Mouse (Mus musculus): ENCODE data around the gene Fam19a1. TPM values are rescaled to one million over a fixed set of nuclear protein-coding genes. Genes with fewer than 3 reads are reported as not detected.
"Not testable (repeated sequence)": the region's sequence is repeated elsewhere in the genome, so short reads cannot be mapped to it uniquely, and the experiment has no call there.

Fam19a1 gene
- polyA plus RNA-seq, 1 experiment = not detected

DNA sequence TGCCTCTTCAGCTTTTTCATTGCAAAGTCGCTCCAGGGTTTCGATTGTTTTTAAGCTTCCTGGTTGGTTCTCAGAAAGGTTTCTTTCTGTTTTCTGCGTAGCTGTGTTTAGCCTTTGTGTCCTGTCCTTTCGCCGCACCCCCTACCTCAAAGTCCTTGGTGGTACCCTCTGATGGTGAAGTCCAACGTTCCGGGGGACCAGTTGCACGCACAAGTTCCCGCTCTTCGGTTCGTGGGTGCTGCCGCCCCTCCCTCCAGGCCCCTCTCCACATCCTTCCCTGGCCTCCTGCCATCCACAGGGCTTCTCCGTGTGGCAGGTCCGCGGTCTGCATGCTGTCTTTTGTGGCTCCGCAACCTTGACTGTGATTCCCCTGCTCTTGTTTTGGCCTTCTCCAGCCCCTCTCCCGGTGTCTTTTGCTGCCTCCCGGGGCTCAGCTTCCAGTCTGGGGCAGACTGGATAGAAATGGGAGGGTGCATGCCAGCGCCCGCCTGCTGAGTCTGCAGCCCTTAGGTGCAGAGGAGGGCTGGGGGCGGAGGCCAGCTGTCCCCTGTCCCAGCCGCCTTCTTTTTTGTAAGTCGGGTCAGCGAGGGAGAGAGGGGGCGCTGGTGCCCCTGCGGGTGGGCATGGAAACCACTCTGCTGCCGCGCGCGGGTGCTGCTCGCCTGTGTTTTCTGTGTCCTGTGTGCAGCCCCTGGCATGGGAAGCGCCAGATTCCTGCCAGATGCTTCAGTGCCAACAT, 3.7 kb downstream of the Fam19a1 start:
- peak overlapping the region; percentile 54 for H3K4me3 ChIP-seq (ENCODE audit: insufficient read depth, low read depth, low read length)
- no peak for TF ChIP-seq CTCF (IDR thresholded peaks at IDR 0.05; ENCODE audit: insufficient read depth, low read depth, low read length)
- no peak for TF ChIP-seq POLR2A (IDR thresholded peaks at IDR 0.05; ENCODE audit: insufficient read depth, low read depth, low read length)
- WGBS = 2% methylated on average over 32 of the region's 32 CpGs
- peaks cover 11% of the 10 kb centered on the region for H3K4me1 ChIP-seq (ENCODE audit: control insufficient read depth, insufficient read depth, low read length)
- no peak overlapping the region for H3K27ac ChIP-seq (ENCODE audit: insufficient read depth, low read depth, low read length)

DNA sequence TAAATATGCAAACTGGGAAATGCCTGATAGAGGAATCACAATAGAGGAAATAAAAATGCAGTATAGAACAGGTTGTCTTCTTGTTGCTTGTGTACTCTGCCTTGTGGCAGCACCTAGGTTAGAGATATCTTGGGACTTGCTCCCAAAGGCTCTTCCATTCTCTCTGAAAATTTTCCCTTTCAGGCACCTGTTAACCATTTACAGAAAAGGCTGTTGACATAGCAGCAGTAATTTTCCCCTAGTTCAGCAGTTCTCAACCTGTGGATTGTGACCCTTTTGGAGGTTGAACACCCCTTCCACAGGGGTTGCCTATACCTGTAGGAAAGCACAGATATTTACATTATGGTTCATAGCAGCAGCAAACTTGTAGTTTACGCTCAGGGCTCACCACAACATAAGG, 30.4 kb downstream of the Fam19a1 start:
- TF ChIP-seq CTCF (IDR thresholded peaks at IDR 0.05; ENCODE audit: insufficient read depth, low read depth, low read length) (no peak), POLR2A (IDR thresholded peaks at IDR 0.05; ENCODE audit: insufficient read depth, low read depth, low read length) (no peak)
- H3K27ac ChIP-seq (ENCODE audit: insufficient read depth, low read depth, low read length) = no peak overlapping the region
- WGBS = 97% methylated on average over 1 of the region's 1 CpGs

DNA sequence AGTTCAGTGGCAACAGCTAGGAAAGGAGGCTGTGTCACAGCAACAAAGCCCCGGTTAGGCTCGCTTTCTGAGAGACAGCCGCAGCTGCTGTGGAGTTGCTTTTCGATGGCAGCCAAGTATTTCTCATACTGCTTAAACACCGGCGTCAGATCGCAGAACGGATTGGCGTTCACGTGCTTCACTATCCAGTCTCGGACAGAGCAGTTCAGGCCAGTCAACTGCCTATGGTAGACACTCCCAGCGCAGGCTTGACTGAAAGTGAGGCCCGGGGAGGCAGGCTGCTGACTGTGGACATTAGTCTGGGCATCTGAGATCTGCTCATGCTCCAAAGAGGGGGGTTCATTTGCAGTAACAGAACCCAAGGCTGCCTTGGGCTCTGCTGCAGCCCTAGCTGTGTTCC, 52.4 kb downstream of the Fam19a1 start:
- TF ChIP-seq POLR2A (IDR thresholded peaks at IDR 0.05; ENCODE audit: insufficient read depth, low read depth, low read length) (no peak), CTCF (IDR thresholded peaks at IDR 0.05; ENCODE audit: insufficient read depth, low read depth, low read length) (no peak)
- 50% methylated on average over 13 of the region's 13 CpGs for WGBS
- Histone ChIP-seq H3K27ac (ENCODE audit: insufficient read depth, low read depth, low read length) (no peak overlapping the region), H3K4me3 (ENCODE audit: insufficient read depth, low read depth, low read length) (no peak overlapping the region), H3K4me1 (ENCODE audit: control insufficient read depth, insufficient read depth, low read length) (peaks cover 7% of the 10 kb centered on the region; the same call in 1 of the 2 replicates)

More for the DNA sequence above, 30.4 kb downstream of the Fam19a1 start:
- H3K4me3 ChIP-seq (ENCODE audit: insufficient read depth, low read depth, low read length) = no peak overlapping the region
- H3K4me1 ChIP-seq (ENCODE audit: control insufficient read depth, insufficient read depth, low read length) = no peaks in the 10 kb centered on the region

DNA sequence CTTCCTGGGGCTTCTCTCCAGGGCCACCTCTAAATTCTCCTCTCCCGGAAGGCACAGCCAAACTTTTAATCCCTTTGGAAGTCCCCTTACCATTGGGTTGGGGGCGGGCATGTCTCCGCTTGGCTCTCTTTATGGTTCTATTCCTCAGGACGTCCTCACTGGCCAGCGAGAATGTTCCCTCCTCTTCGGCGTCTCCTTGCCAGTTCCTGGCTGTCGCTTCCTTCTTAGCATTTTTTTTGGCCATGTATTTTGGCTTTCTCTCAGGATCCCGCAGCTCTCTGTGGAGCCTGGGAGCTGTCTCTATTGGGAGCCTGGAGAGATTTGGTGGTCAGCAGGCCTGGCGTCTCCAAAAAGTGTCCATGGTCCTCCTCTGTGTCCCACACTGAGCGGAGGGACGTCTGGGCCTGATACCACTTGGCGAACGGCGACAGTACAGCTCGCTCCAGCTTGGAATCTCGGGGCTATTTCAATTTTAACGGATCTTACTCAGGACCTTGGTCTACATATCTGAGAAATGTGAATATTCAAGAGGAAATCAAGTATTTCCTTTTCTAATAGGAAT, 52.9 kb downstream of the Fam19a1 start, which contains the start of gene 1700123L14Rik:
TSS of gene 1700123L14Rik (minus strand) at position 426 of the 562 bp plus-strand sequence.
- Histone ChIP-seq H3K27ac (ENCODE audit: insufficient read depth, low read depth, low read length) (no peak within 1 kb of the TSS), H3K4me1 (ENCODE audit: control insufficient read depth, insufficient read depth, low read length) (peaks cover 7% of the 10 kb centered on the region; the same call in 1 of the 2 replicates), H3K4me3 (ENCODE audit: insufficient read depth, low read depth, low read length) (no peak within 1 kb of the TSS)
- WGBS = 67% methylated on average over 18 of the region's 18 CpGs
- TF ChIP-seq POLR2A (IDR thresholded peaks at IDR 0.05; ENCODE audit: insufficient read depth, low read depth, low read length) = no peak
- no peak for TF ChIP-seq CTCF (IDR thresholded peaks at IDR 0.05; ENCODE audit: insufficient read depth, low read depth, low read length)

DNA sequence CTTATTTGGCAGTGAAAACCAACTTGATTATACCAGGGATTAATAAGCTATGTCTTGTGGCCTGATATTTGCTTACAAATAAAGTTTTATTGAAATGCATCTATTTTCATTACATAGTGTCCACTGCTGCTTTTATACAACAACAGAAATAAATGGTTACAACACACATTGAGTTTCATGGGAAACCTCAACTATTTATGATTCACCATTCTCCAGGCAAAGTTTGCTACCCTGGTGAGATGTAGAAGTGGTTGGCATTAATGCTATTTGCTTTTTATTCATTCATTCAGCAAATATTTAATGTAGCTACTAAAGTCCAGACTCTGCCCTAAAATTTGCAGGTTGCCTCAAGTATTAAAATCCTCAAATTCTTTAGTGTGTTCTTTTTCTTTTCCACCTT, 54.1 kb downstream of the Fam19a1 start:
- peaks cover 7% of the 10 kb centered on the region; the same call in 1 of the 2 replicates for H3K4me1 ChIP-seq (ENCODE audit: control insufficient read depth, insufficient read depth, low read length)
- H3K4me3 ChIP-seq (ENCODE audit: insufficient read depth, low read depth, low read length) = no peak overlapping the region
- TF ChIP-seq POLR2A (IDR thresholded peaks at IDR 0.05; ENCODE audit: insufficient read depth, low read depth, low read length) (no peak), CTCF (IDR thresholded peaks at IDR 0.05; ENCODE audit: insufficient read depth, low read depth, low read length) (no peak)
- no peak overlapping the region for H3K27ac ChIP-seq (ENCODE audit: insufficient read depth, low read depth, low read length)

DNA sequence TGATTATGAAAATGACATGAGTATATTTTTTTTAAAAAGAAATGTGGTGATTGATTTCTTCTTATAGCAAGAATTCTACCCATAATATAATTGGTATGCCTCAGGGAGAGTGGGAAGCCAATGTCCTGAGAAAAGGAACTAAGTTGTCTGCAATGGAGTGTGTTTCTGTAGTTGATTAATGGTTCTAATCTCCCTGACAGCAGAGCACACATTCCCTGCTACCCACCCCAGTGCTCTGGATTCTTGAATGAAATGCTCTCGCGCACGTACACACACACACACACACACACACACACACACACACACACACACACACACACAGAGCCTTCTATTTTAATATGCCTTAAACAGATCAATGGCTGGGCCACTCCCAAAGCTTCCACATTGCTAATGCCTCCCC, 60.7 kb downstream of the Fam19a1 start:
- 93% methylated on average over 3 of the region's 3 CpGs for WGBS
- no peak overlapping the region for H3K4me3 ChIP-seq (ENCODE audit: insufficient read depth, low read depth, low read length)
- TF ChIP-seq POLR2A (IDR thresholded peaks at IDR 0.05; ENCODE audit: insufficient read depth, low read depth, low read length) (no peak), CTCF (IDR thresholded peaks at IDR 0.05; ENCODE audit: insufficient read depth, low read depth, low read length) (no peak)
- H3K27ac ChIP-seq (ENCODE audit: insufficient read depth, low read depth, low read length) = no peak overlapping the region
- no peaks in the 10 kb centered on the region for H3K4me1 ChIP-seq (ENCODE audit: control insufficient read depth, insufficient read depth, low read length)

DNA sequence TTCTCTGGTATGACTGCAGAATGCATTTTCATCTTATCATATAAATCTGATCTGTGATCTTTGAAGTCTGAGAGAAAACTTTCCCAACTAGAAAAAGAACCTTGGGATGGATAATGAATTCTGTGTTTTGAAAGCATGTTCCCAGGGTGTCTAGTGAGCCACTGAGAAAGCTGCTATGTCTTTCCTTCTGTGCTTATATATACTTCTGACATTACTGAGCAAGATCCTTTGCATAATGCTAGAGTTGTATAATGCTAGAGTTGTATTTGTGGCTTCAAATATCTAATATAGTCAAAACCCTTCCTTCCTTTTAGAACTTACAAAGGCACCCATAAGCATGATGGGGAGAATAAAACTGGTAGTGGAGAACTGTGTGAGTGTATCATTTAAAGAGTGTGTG, 65.6 kb downstream of the Fam19a1 start:
- Histone ChIP-seq H3K4me3 (ENCODE audit: insufficient read depth, low read depth, low read length) (no peak overlapping the region), H3K27ac (ENCODE audit: insufficient read depth, low read depth, low read length) (no peak overlapping the region), H3K4me1 (ENCODE audit: control insufficient read depth, insufficient read depth, low read length) (no peaks in the 10 kb centered on the region)
- TF ChIP-seq CTCF (IDR thresholded peaks at IDR 0.05; ENCODE audit: insufficient read depth, low read depth, low read length) (no peak), POLR2A (IDR thresholded peaks at IDR 0.05; ENCODE audit: insufficient read depth, low read depth, low read length) (no peak)

DNA sequence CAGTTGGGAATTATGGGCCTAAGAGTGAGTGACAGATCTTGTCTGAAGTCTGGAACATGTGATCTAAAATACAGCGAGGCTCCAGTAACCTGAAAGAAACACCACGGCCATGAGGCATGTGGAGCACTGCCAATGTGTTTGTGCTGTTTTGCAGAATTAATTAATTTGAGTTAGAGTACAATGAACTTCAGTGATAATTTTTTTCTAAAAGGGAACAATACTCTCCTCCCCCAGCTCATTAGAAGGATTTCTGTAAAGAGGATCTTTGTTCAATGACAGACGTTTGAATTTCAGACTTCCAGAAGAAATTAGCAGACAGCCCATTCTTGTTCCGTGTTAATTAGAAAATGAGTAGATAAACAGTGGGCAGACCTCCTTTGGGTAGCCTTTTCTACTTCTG, 70.4 kb downstream of the Fam19a1 start:
- TF ChIP-seq POLR2A (IDR thresholded peaks at IDR 0.05; ENCODE audit: insufficient read depth, low read depth, low read length) (no peak), CTCF (IDR thresholded peaks at IDR 0.05; ENCODE audit: insufficient read depth, low read depth, low read length) (no peak)
- Histone ChIP-seq H3K4me1 (ENCODE audit: control insufficient read depth, insufficient read depth, low read length) (no peaks in the 10 kb centered on the region), H3K27ac (ENCODE audit: insufficient read depth, low read depth, low read length) (no peak overlapping the region), H3K4me3 (ENCODE audit: insufficient read depth, low read depth, low read length) (no peak overlapping the region)
- WGBS = 45% methylated on average over 4 of the region's 4 CpGs

DNA sequence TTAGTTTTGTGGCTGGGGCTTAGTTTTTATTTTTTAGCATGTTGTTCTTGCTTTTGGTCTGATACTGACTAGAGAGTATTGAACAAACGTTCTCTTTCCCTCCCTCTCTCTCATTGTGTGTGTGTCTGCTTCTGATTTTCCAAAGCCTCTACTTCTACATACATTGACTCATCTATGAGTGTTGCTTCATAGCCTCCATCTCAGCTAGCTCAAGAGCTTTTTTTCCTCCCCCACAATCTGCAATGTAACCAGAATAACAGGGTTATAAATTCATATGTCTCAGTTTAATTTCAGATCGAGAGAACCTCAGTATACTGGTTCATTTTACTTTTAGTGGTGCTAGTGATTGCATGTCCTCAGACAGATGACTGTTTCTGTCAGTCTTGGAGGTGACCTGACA, 73.6 kb downstream of the Fam19a1 start:
- WGBS = 66% methylated on average over 2 of the region's 2 CpGs
- TF ChIP-seq CTCF (IDR thresholded peaks at IDR 0.05; ENCODE audit: insufficient read depth, low read depth, low read length) (no peak), POLR2A (IDR thresholded peaks at IDR 0.05; ENCODE audit: insufficient read depth, low read depth, low read length) (no peak)
- Histone ChIP-seq H3K27ac (ENCODE audit: insufficient read depth, low read depth, low read length) (no peak overlapping the region), H3K4me1 (ENCODE audit: control insufficient read depth, insufficient read depth, low read length) (no peaks in the 10 kb centered on the region), H3K4me3 (ENCODE audit: insufficient read depth, low read depth, low read length) (no peak overlapping the region)

DNA sequence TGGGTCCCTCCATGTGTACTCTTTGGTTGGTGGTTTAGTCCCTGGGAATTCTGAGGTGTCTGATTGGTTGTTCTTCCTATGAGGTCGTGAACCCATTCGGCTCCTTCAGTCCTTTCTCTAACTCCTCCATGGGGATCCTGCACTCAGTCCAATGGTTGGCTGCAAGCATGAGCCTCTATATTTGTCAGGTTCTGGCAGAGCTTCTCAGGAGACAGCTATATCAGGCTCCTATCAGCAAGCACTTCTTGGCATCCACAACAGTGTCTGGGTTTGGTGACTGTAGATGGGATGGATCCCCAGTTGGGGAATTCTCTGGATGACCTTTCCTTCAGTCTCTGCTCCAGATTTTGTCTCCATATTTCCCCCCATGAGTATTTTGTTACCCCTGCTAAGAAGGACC, 86.0 kb downstream of the Fam19a1 start:
- H3K27ac ChIP-seq (ENCODE audit: insufficient read depth, low read depth, low read length); H3K4me1 ChIP-seq (ENCODE audit: control insufficient read depth, insufficient read depth, low read length); H3K4me3 ChIP-seq (ENCODE audit: insufficient read depth, low read depth, low read length): not testable (repeated sequence)
- WGBS = 93% methylated on average over 2 of the region's 2 CpGs

Data from olfactory bulb, adult 2 months (tissue).